Mouse (Mus musculus) kidney, postnatal 14 days (tissue): ENCODE data around the gene Asic2.

Source experiments
- DNase-seq: peaks from one replicate; pipeline ENCODE4 v3.0.0; 2022; ENCODE audit warnings: mixed read lengths

Asic2 gene

GRCm38 (mm10) chr11:81508385-81509233, 459.6 kb downstream of the Asic2 start:
- DNase-seq: peak; percentile 7

GRCm38 (mm10) chr11:81504791-81505430, 463.3 kb downstream of the Asic2 start:
- no peak for DNase-seq

- no peak for DNase-seq
Observed at GRCm38 (mm10) chr11:81501473-81502246, 466.6 kb downstream of the Asic2 start.

GRCm38 (mm10) chr11:81498990-81499389, 469.3 kb downstream of the Asic2 start:
- DNase-seq: no peak

- DNase-seq: no peak
Observed at GRCm38 (mm10) chr11:81497652-81498391, 470.4 kb downstream of the Asic2 start.

GRCm38 (mm10) chr11:81496446-81496845, 471.8 kb downstream of the Asic2 start:
- DNase-seq: no peak

GRCm38 (mm10) chr11:81492351-81492750, 475.9 kb downstream of the Asic2 start:
- no peak for DNase-seq

- no peak for DNase-seq
Observed at GRCm38 (mm10) chr11:81489144-81489735, 479.0 kb downstream of the Asic2 start.

GRCm38 (mm10) chr11:81488681-81489080, 479.6 kb downstream of the Asic2 start:
- DNase-seq: no peak

- DNase-seq: peak; percentile 3
Observed at GRCm38 (mm10) chr11:81486265-81486940, 481.9 kb downstream of the Asic2 start.

- DNase-seq: no peak
Observed at GRCm38 (mm10) chr11:81481198-81481597, 487.1 kb downstream of the Asic2 start.

GRCm38 (mm10) chr11:81476231-81476630, 492.0 kb downstream of the Asic2 start:
- no peak for DNase-seq

- peak; percentile 20 for DNase-seq
Observed at GRCm38 (mm10) chr11:81474121-81474520, 494.1 kb downstream of the Asic2 start.

GRCm38 (mm10) chr11:81462199-81462598, 506.1 kb downstream of the Asic2 start:
- DNase-seq: peak; percentile 49

- DNase-seq: no peak
Observed at GRCm38 (mm10) chr11:81461748-81462147, 506.5 kb downstream of the Asic2 start.

GRCm38 (mm10) chr11:81454921-81455320, 513.3 kb downstream of the Asic2 start:
- DNase-seq: peak; percentile 25

GRCm38 (mm10) chr11:81454111-81454510, 514.1 kb downstream of the Asic2 start:
- no peak for DNase-seq

GRCm38 (mm10) chr11:81449271-81449705, 519.0 kb downstream of the Asic2 start:
- DNase-seq: peak; percentile 52

GRCm38 (mm10) chr11:81446347-81446746, 521.9 kb downstream of the Asic2 start:
- no peak for DNase-seq

- no peak for DNase-seq
Observed at GRCm38 (mm10) chr11:81426857-81427256, 541.4 kb downstream of the Asic2 start.

GRCm38 (mm10) chr11:81419112-81419511, 549.1 kb downstream of the Asic2 start:
- no peak for DNase-seq

GRCm38 (mm10) chr11:81418027-81418426, 550.2 kb downstream of the Asic2 start:
- DNase-seq: no peak
